13 mouse cellular contexts compared by ENCODE assay signal in the genomic region with DNA sequence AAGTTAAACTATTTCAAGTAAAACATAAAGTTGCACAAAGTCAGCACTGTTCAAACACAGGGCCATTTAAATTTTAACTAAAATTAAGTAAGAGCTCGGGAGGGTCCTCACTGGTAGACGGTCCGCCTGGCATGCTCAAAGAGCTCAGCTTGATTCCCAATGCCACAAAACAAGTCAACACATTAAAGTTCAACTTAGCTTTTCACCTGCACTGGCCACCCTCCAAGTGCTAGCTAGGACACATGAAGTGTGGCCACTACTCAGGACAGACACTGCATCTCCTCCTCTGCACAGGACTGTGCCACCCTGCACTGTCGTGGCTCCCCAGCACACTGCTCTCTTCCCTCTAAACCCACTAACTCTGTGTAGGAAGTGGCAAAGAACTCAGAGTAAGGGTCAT. TPM values are rescaled to one million over a fixed set of nuclear protein-coding genes. Genes with fewer than 3 reads are reported as not detected.
DNase-seq lines count a peak whose midpoint lies in the region; ATAC-seq lines count a peak whose summit lies in the region.
"Had no signal": no experiment of that assay in that cellular context is flagged by ENCODE, and none has a peak within 500 bp of the region (broad histone marks: within the 10 kb centered on the region; RNA-seq: fewer than 3 reads in every experiment).

No protein-coding gene starts in this region.

- H3K27ac ChIP-seq in hindbrain, embryonic 12.5 days: no peak overlapping the region
- no peak overlapping the region for H3K27ac ChIP-seq in hindbrain, embryonic 16.5 days (ENCODE audit: low read depth, low read length)
- 0 out of 2 replicates have a peak overlapping the region, but pooled peaks have one; percentile 8 for H3K27ac ChIP-seq in brown adipose tissue, adult 24 weeks (replicated peaks; ENCODE audit: low read depth, low read length)
- H3K27ac ChIP-seq in liver, embryonic 11.5 days (ENCODE audit: low read depth, low read length): no peak overlapping the region
- H3K27ac ChIP-seq: forebrain, embryonic 10.5 days had no signal

- 0 out of 2 replicates have a peak, but pooled peaks cover 6% of the 10 kb centered on the region for H3K36me3 ChIP-seq in hindbrain, embryonic 12.5 days
- H3K36me3 ChIP-seq in hindbrain, embryonic 16.5 days (ENCODE audit: control insufficient read depth, insufficient read depth, low read length): no peaks in the 10 kb centered on the region
- H3K36me3 ChIP-seq in liver, embryonic 11.5 days (ENCODE audit: control insufficient read depth, insufficient read depth, low read length): peaks cover 6% of the 10 kb centered on the region; the same call in 1 of the 2 replicates

- peaks cover 79% of the 10 kb centered on the region for H3K4me1 ChIP-seq in hindbrain, embryonic 12.5 days
- peaks cover 53% of the 10 kb centered on the region for H3K4me1 ChIP-seq in hindbrain, embryonic 16.5 days (ENCODE audit: control insufficient read depth, insufficient read depth, low read depth, low read length)
- peaks cover 13% of the 10 kb centered on the region for H3K4me1 ChIP-seq in brown adipose tissue, adult 24 weeks (ENCODE audit: control insufficient read depth, insufficient read depth, insufficient read length, low read length)
- H3K4me1 ChIP-seq in liver, embryonic 11.5 days (replicated peaks; ENCODE audit: control insufficient read depth, insufficient read depth, low read length): peaks cover 48% of the 10 kb centered on the region

- H3K9ac ChIP-seq in hindbrain, embryonic 12.5 days: peak overlapping the region; percentile 35
- no peak overlapping the region for H3K9ac ChIP-seq in hindbrain, embryonic 16.5 days (ENCODE audit: low read depth, low read length)
- no peak overlapping the region for H3K9ac ChIP-seq in liver, embryonic 11.5 days (ENCODE audit: low read depth, low read length)

- no peak for ATAC-seq in hindbrain, embryonic 12.5 days (ENCODE audit: low FRiP score)
- ATAC-seq in hindbrain, embryonic 16.5 days: no peak
- ATAC-seq in liver, embryonic 11.5 days (replicated peaks; ENCODE audit: low FRiP score): peak; percentile 22; the same call in 1 of the 2 replicates
- ATAC-seq in inflammation-experienced regulatory T-cells, adult 6 months: no peak

- no peak overlapping the region for H3K4me3 ChIP-seq in hindbrain, embryonic 12.5 days
- no peak overlapping the region for H3K4me3 ChIP-seq in hindbrain, embryonic 16.5 days (ENCODE audit: low read length)
- no peak overlapping the region for H3K4me3 ChIP-seq in brown adipose tissue, adult 24 weeks (ENCODE audit: insufficient read depth, low read depth, low read length)
- no peak overlapping the region for H3K4me3 ChIP-seq in liver, embryonic 11.5 days (ENCODE audit: low read depth, low read length)
- H3K4me3 ChIP-seq: forebrain, embryonic 10.5 days had no signal

- H3K27me3 ChIP-seq in hindbrain, embryonic 12.5 days: no peaks in the 10 kb centered on the region
- H3K27me3 ChIP-seq in hindbrain, embryonic 16.5 days (replicated peaks; ENCODE audit: control insufficient read depth, insufficient read depth, low read length): no peaks in the 10 kb centered on the region
- no peaks in the 10 kb centered on the region for H3K27me3 ChIP-seq in liver, embryonic 11.5 days (replicated peaks; ENCODE audit: control insufficient read depth, insufficient read depth, low read length)

- H3K9me3 ChIP-seq in hindbrain, embryonic 12.5 days (replicated peaks): no peaks in the 10 kb centered on the region
- no peaks in the 10 kb centered on the region for H3K9me3 ChIP-seq in hindbrain, embryonic 16.5 days (ENCODE audit: control insufficient read depth, low read length)
- H3K9me3 ChIP-seq in liver, embryonic 11.5 days (ENCODE audit: control insufficient read depth, low read length): no peaks in the 10 kb centered on the region
- H3K9me3 ChIP-seq: forebrain, embryonic 10.5 days had no signal

- no peak overlapping the region for H3K4me2 ChIP-seq in hindbrain, embryonic 12.5 days (replicated peaks)
- no peak overlapping the region for H3K4me2 ChIP-seq in hindbrain, embryonic 16.5 days (ENCODE audit: low read length)
- peak overlapping the region; percentile 33 for H3K4me2 ChIP-seq in liver, embryonic 11.5 days

- 57% methylated on average over 4 of the region's 4 CpGs for WGBS in hindbrain, embryonic 12.5 days
- WGBS in hindbrain, embryonic 16.5 days: 53% methylated on average over 4 of the region's 4 CpGs
- 66% methylated on average over 4 of the region's 4 CpGs for WGBS in liver, embryonic 11.5 days

- peak; percentile 86 for DNase-seq in kidney, adult 8-10 months
- no peak for DNase-seq in liver, embryonic 11.5 days (ENCODE audit: low spot score)
- DNase-seq in urinary bladder, postnatal 36 days (ENCODE audit: low spot score in 2 of 2): no peak
- DNase-seq in spleen, postnatal 10 days (ENCODE audit: low spot score in 2 of 2): no peak
- DNase-seq: gastrocnemius, postnatal 36 days; layer of hippocampus, adult 9-11 months; lung, postnatal 36 days; thymus, postnatal 36 days had no signal

RNA-seq across cellular contexts. Expression of a gene that starts 7.7 kb away (rescaled TPM):
- 91.8 and 98.4 TPM in 2 replicates for polyA plus RNA-seq in hindbrain, embryonic 12.5 days (2016; fragmentation: Nextera tagmentation; extraction: Ambion mirVana)
- polyA plus RNA-seq in hindbrain, embryonic 16.5 days (2015; fragmentation: Nextera tagmentation; extraction: Ambion mirVana): 73.8 and 77.7 TPM in 2 replicates
- polyA plus RNA-seq in brown adipose tissue, adult 24 weeks (2012; ENCODE audit: insufficient read depth, insufficient read length, missing spikeins): 18.9 and 23.8 TPM in 2 replicates
- 278 and 320 TPM in 2 replicates for polyA plus RNA-seq in liver, embryonic 11.5 days (2014; fragmentation: Nextera tagmentation; extraction: Ambion mirVana)
- polyA plus RNA-seq in inflammation-experienced regulatory T-cells, adult 6 months (2017; shearing (Covaris generic)): 10 to 100 TPM; 17.2 to 38.5 (median 30.6) TPM

RNA-seq across cellular contexts. Expression of a gene that starts 8.6 kb away (rescaled TPM):
- 5.9 and 8.4 TPM in 2 replicates for polyA plus RNA-seq in hindbrain, embryonic 12.5 days (2016; fragmentation: Nextera tagmentation; extraction: Ambion mirVana)
- 5.7 and 6.4 TPM in 2 replicates for polyA plus RNA-seq in hindbrain, embryonic 16.5 days (2015; fragmentation: Nextera tagmentation; extraction: Ambion mirVana)
- 3.6 and 4.1 TPM in 2 replicates for polyA plus RNA-seq in brown adipose tissue, adult 24 weeks (2012; ENCODE audit: insufficient read depth, insufficient read length, missing spikeins)
- polyA plus RNA-seq in liver, embryonic 11.5 days (2014; fragmentation: Nextera tagmentation; extraction: Ambion mirVana): 5.3 and 6.2 TPM in 2 replicates
- 1 to 10 TPM; 3.7 to 5.8 (median 4.9) TPM for polyA plus RNA-seq in inflammation-experienced regulatory T-cells, adult 6 months (2017; shearing (Covaris generic))

Comparison
In these comparisons a context has a peak if more than half of its experiments do, and no peak if none do; other contexts are left out.
1. DNase-seq: peak in kidney, adult 8-10 months (2 of 2); none in liver, embryonic 11.5 days (single experiment), urinary bladder, postnatal 36 days (0 of 2) and spleen, postnatal 10 days (0 of 2).